10 mouse cellular contexts compared by ENCODE assay signal in the genomic region with DNA sequence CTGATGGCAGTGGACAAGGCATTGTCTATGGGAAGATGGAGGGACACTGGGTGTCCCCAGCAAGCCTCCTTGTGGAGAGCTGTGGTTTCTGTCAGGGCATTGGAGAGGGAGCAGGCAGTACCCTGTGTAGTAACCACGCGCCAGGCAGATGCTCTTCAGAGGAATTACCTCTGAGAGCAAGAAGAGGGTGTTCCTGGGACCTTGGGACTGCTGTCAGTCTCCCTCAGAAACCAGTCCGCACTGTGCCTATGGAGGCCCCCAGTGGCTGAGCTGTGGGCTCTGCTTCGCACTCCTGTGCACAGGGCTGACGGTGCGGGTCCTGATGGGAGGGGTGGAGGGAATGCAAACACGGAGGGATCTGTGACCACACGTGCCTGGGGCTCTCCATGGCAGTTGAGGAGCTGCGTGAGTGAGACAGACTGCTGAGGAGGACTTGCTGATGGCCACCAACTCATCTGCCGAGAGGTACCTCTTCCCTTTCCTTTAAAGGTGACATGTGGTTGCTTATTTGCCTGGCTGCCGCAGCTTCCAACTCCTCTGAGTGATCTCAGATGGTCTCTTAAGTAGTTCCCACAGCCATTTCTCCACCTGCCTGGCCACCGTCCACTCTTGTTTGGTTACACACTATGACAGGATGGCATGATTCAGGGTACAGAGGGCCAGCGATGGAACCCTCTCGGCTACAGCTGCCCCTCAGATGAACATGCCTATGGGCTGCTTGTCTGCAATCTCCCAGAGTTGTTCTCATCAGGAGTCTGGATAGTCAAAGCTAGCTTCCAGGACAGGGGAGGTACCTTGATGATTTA. TPM values are rescaled to one million over a fixed set of nuclear protein-coding genes. Genes with fewer than 3 reads are reported as not detected.
A peak's percentile ranks its signal among the peaks of the same experiment; 100 is the strongest.
DNase-seq lines count a peak whose midpoint lies in the region; ATAC-seq and TF ChIP-seq lines count a peak whose summit lies in the region.
"Had no signal": no experiment of that assay in that cellular context is flagged by ENCODE, and none has a peak within 500 bp of the region (broad histone marks: within the 10 kb centered on the region; RNA-seq: fewer than 3 reads in every experiment).

No protein-coding gene starts in this region.

- TF ChIP-seq EP300 in stomach, postnatal 0 days (optimal IDR thresholded peaks at IDR 0.05), result no peak

- no peak for DNase-seq in embryonic facial prominence, embryonic 11.5 days (ENCODE audit: low spot score)
- DNase-seq in embryonic facial prominence, embryonic 10.5 days (ENCODE audit: low spot score), result no peak
- peak; percentile 62 to 63 for DNase-seq in cerebellum, postnatal 36 days
- DNase-seq in B cell, adult 2 months, result no peak
- no peak for DNase-seq in stomach, postnatal 0 days (ENCODE audit: low spot score)
- no peak for DNase-seq in heart, adult 8-10 months (ENCODE audit: low spot score)
- DNase-seq: lung, postnatal 14 days had no signal

- TF ChIP-seq POLR2A in olfactory bulb, adult 2 months (IDR thresholded peaks at IDR 0.05; ENCODE audit: insufficient read depth, low read depth, low read length), result no peak

- TF ChIP-seq CTCF in olfactory bulb, adult 2 months (IDR thresholded peaks at IDR 0.05; ENCODE audit: insufficient read depth, low read depth, low read length), result no peak
- no peak for TF ChIP-seq CTCF in stomach, postnatal 0 days (IDR thresholded peaks at IDR 0.05; ENCODE audit: low read depth)

- H3K9ac ChIP-seq in embryonic facial prominence, embryonic 11.5 days (replicated peaks; ENCODE audit: low read length), result no peak overlapping the region
- H3K9ac ChIP-seq in hindbrain, embryonic 16.5 days (ENCODE audit: low read depth, low read length), result peak overlapping the region; percentile 82
- no peak overlapping the region for H3K9ac ChIP-seq in stomach, postnatal 0 days (ENCODE audit: low read length)

- H3K4me3 ChIP-seq in embryonic facial prominence, embryonic 11.5 days (ENCODE audit: low read depth, low read length), result no peak overlapping the region
- H3K4me3 ChIP-seq in embryonic facial prominence, embryonic 10.5 days, result no peak overlapping the region
- peak overlapping the region; percentile 59 for H3K4me3 ChIP-seq in hindbrain, embryonic 16.5 days (ENCODE audit: low read length)
- H3K4me3 ChIP-seq in olfactory bulb, adult 2 months (ENCODE audit: insufficient read depth, low read depth, low read length), result peak overlapping the region; percentile 54
- no peak overlapping the region for H3K4me3 ChIP-seq in stomach, postnatal 0 days (ENCODE audit: low read depth, low read length)

- ATAC-seq in embryonic facial prominence, embryonic 11.5 days (replicated peaks; ENCODE audit: insufficient number of reproducible peaks, low FRiP score, low TSS enrichment, low read depth), result peak; percentile 83
- ATAC-seq in hindbrain, embryonic 16.5 days, result peak; percentile 80
- ATAC-seq in stomach, postnatal 0 days (ENCODE audit: low FRiP score, low TSS enrichment), result no peak

- no peak overlapping the region for H3K4me2 ChIP-seq in embryonic facial prominence, embryonic 11.5 days (ENCODE audit: low read depth, low read length)
- peak overlapping the region; percentile 81 for H3K4me2 ChIP-seq in hindbrain, embryonic 16.5 days (ENCODE audit: low read length)
- no peak overlapping the region for H3K4me2 ChIP-seq in stomach, postnatal 0 days (replicated peaks; ENCODE audit: low read depth)

- H3K4me1 ChIP-seq in embryonic facial prominence, embryonic 11.5 days (ENCODE audit: control insufficient read depth, insufficient read depth, low read length), result no peaks in the 10 kb centered on the region
- peaks cover 21% of the 10 kb centered on the region for H3K4me1 ChIP-seq in embryonic facial prominence, embryonic 10.5 days
- H3K4me1 ChIP-seq in hindbrain, embryonic 16.5 days (ENCODE audit: control insufficient read depth, insufficient read depth, low read depth, low read length), result peaks cover 9% of the 10 kb centered on the region
- H3K4me1 ChIP-seq in olfactory bulb, adult 2 months (ENCODE audit: control insufficient read depth, insufficient read depth, low read length), result peaks cover 11% of the 10 kb centered on the region; the same call in 1 of the 2 replicates
- H3K4me1 ChIP-seq in stomach, postnatal 0 days (replicated peaks; ENCODE audit: control insufficient read depth, insufficient read depth), result no peaks in the 10 kb centered on the region

- 22% methylated on average over 14 of the region's 14 CpGs for WGBS in embryonic facial prominence, embryonic 11.5 days
- WGBS in embryonic facial prominence, embryonic 10.5 days, result 22% methylated on average over 14 of the region's 14 CpGs
- 16% methylated on average over 14 of the region's 14 CpGs for WGBS in hindbrain, embryonic 16.5 days
- WGBS in olfactory bulb, adult 2 months, result 7% methylated on average over 14 of the region's 14 CpGs
- whole genome bisulfite sequencing in stomach, postnatal 0 days, result 34% methylated on average over 14 of the region's 14 CpGs

- peaks cover 14% of the 10 kb centered on the region for H3K27me3 ChIP-seq in embryonic facial prominence, embryonic 11.5 days (ENCODE audit: control insufficient read depth, insufficient read depth, low read length)
- H3K27me3 ChIP-seq in embryonic facial prominence, embryonic 10.5 days (replicated peaks; ENCODE audit: low read depth, poor library complexity, severe bottlenecking), result peaks cover 77% of the 10 kb centered on the region
- H3K27me3 ChIP-seq in hindbrain, embryonic 16.5 days (replicated peaks; ENCODE audit: control insufficient read depth, insufficient read depth, low read length), result no peaks in the 10 kb centered on the region
- H3K27me3 ChIP-seq in stomach, postnatal 0 days (ENCODE audit: control insufficient read depth, insufficient read depth, low read length), result peaks cover 5% of the 10 kb centered on the region; the same call in 1 of the 2 replicates

- no peaks in the 10 kb centered on the region for H3K9me3 ChIP-seq in embryonic facial prominence, embryonic 11.5 days (replicated peaks; ENCODE audit: control insufficient read depth, low read length)
- no peaks in the 10 kb centered on the region for H3K9me3 ChIP-seq in embryonic facial prominence, embryonic 10.5 days
- H3K9me3 ChIP-seq in hindbrain, embryonic 16.5 days (ENCODE audit: control insufficient read depth, low read length), result no peaks in the 10 kb centered on the region
- H3K9me3 ChIP-seq in stomach, postnatal 0 days (ENCODE audit: control insufficient read depth, low read length), result no peaks in the 10 kb centered on the region

- no peak overlapping the region for H3K27ac ChIP-seq in embryonic facial prominence, embryonic 11.5 days (replicated peaks; ENCODE audit: low read depth, low read length)
- H3K27ac ChIP-seq in embryonic facial prominence, embryonic 10.5 days (replicated peaks), result no peak overlapping the region
- peak overlapping the region; percentile 96 for H3K27ac ChIP-seq in hindbrain, embryonic 16.5 days (ENCODE audit: low read depth, low read length)
- H3K27ac ChIP-seq in olfactory bulb, adult 2 months (ENCODE audit: insufficient read depth, low read depth, low read length), result peak overlapping the region; percentile 99
- no peak overlapping the region for H3K27ac ChIP-seq in stomach, postnatal 0 days (replicated peaks)

- no peaks in the 10 kb centered on the region for H3K36me3 ChIP-seq in embryonic facial prominence, embryonic 11.5 days (replicated peaks; ENCODE audit: control insufficient read depth, insufficient read depth, low read depth, low read length)
- no peaks in the 10 kb centered on the region for H3K36me3 ChIP-seq in embryonic facial prominence, embryonic 10.5 days (replicated peaks)
- H3K36me3 ChIP-seq in hindbrain, embryonic 16.5 days (ENCODE audit: control insufficient read depth, insufficient read depth, low read length), result no peaks in the 10 kb centered on the region
- no peaks in the 10 kb centered on the region for H3K36me3 ChIP-seq in stomach, postnatal 0 days (ENCODE audit: control insufficient read depth, insufficient read depth, low read length)

RNA-seq across cellular contexts. Expression of gene Myt1l, which starts 5.1 kb away (rescaled TPM):
- polyA plus RNA-seq in embryonic facial prominence, embryonic 11.5 days (2014; fragmentation: Nextera tagmentation; extraction: Ambion mirVana), result 3.0 and 4.0 TPM in 2 replicates
- polyA plus RNA-seq in embryonic facial prominence, embryonic 10.5 days (2016; fragmentation: Nextera tagmentation; extraction: Ambion mirVana), result 1.7 and 3.6 TPM in 2 replicates
- 213 and 236 TPM in 2 replicates for polyA plus RNA-seq in hindbrain, embryonic 16.5 days (2015; fragmentation: Nextera tagmentation; extraction: Ambion mirVana)
- 369 TPM in 1 of 2 replicates, not detected in the other for polyA plus RNA-seq in olfactory bulb, adult 2 months (2012; ENCODE audit: insufficient read depth, insufficient read length, low replicate concordance, missing spikeins)
- polyA plus RNA-seq in stomach, postnatal 0 days (2015; fragmentation: Nextera tagmentation; extraction: Ambion mirVana), result 0.68 and 0.76 TPM in 2 replicates
- total RNA-seq in heart, adult 8-10 months (2022), result under 1 TPM in 1 of 4 experiments, not detected in 3; 0.06 TPM
- total RNA-seq: hematopoietic stem cell, adult 5-6 weeks had no signal

Comparison
In these comparisons a context has a peak if more than half of its experiments do, and no peak if none do; other contexts are left out.
1. DNase-seq: peak in cerebellum, postnatal 36 days (2 of 2); none in embryonic facial prominence, embryonic 11.5 days (single experiment), embryonic facial prominence, embryonic 10.5 days (single experiment), B cell, adult 2 months (0 of 2), stomach, postnatal 0 days (single experiment) and heart, adult 8-10 months (single experiment).
2. H3K27ac ChIP-seq: peak in hindbrain, embryonic 16.5 days (single experiment) and olfactory bulb, adult 2 months (single experiment); none in embryonic facial prominence, embryonic 11.5 days (single experiment), embryonic facial prominence, embryonic 10.5 days (single experiment) and stomach, postnatal 0 days (single experiment).
3. H3K4me3 ChIP-seq: peak in hindbrain, embryonic 16.5 days (single experiment) and olfactory bulb, adult 2 months (single experiment); none in embryonic facial prominence, embryonic 11.5 days (single experiment), embryonic facial prominence, embryonic 10.5 days (single experiment) and stomach, postnatal 0 days (single experiment).
4. RNA of gene Myt1l, which starts 5.1 kb away (polyA plus RNA-seq): 369 TPM in olfactory bulb, adult 2 months and 213 to 236 TPM in hindbrain, embryonic 16.5 days; 1.7 to 3.6 TPM in embryonic facial prominence, embryonic 10.5 days, 3.0 to 4.0 TPM in embryonic facial prominence, embryonic 11.5 days and 0.68 to 0.76 TPM in stomach, postnatal 0 days; every median in the first group is over 10 times any median in the second.